Mouse (Mus musculus): ENCODE results near the gene Hnrnpab.

GRCm38 (mm10) chr11:51579024-51579423, 27.6 kb downstream of the Hnrnpab start:
- TF ChIP-seq CTCF (IDR thresholded peaks at IDR 0.05; ENCODE audit: low read depth, low read length) (no peak), POLR2A (IDR thresholded peaks at IDR 0.05; ENCODE audit: extremely low read depth, insufficient read depth, low read length) (no peak)
